Mouse (Mus musculus) cerebellum, adult 8-10 months (tissue): ENCODE data around the gene Cpsf6.

Experiments used
- DNase-seq: peaks from one replicate; pipeline ENCODE4 v3.0.0; 2022

Cpsf6 gene

DNA sequence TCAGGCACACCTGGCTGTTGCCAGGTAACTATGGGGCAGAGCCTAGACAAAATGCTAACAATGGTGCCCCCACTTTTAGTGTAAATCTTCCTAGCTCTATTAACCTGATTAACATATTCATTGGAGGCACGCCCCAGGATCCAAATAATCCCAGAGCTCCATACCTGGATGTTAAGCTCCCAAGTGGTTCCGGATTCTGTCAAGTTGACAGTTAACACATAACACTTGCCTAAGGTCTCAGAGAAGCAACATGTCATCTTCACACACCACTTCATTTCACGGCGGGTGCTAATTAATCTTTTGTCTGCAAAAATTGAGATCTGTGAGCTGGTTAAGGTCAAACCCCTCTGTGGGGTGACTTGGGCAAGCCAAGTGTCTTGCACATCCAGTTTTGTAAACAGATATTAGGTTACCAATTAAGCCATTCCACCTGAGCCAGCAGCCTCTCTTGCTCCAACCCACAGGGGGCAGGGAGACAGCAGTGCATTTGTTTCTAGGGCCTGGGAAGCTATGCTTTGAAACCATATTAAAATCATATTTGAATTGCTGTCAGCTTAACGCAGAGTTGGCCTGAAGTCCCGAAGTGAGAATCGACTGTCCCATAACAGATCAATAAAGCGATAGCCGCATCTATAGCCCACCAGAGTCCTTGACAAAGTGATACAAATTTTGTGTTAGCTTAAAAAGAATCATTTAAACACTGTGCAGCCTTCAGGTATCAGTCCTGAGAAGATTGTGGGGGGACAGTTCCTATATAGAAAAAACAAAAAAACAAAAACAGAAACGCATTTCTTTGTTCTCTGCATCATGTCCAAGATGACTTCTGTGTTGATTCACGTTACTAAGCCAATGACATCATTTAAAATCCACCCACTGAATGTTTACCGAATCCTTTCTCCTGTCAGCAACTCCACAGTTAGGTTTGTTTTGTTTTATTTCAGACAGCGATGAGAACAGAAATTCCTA, 34.0 kb upstream of the Cpsf6 start:
- DNase-seq: no peak

DNA sequence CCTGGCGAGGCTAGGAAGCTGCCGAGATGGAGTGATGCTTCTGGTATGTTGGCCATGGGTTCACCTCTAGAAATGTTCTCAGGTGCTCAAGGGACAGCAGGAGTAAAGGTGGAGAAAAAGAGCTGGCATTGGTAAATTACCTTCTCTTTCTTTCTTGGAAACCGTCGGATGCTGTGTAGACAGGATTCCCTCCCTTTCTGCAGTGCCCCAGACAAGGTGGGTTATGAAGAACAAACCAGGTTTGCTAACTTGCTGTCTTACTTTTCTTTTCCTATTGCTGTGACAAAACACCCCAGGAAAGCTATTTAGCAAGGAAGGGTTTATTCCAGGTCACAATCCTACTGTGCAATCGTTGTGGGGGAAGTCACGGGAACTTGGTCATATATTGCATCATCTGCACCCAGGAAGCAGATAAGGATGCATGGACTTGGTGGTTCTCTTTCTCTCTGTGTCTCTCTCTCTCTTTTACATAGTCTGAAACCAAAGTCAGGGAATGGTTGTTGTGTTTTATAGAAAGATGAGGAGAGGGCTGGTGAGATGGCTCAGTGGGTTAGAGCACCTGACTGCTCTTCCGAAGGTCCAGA, 32.8 kb upstream of the Cpsf6 start:
- no peak for DNase-seq

DNA sequence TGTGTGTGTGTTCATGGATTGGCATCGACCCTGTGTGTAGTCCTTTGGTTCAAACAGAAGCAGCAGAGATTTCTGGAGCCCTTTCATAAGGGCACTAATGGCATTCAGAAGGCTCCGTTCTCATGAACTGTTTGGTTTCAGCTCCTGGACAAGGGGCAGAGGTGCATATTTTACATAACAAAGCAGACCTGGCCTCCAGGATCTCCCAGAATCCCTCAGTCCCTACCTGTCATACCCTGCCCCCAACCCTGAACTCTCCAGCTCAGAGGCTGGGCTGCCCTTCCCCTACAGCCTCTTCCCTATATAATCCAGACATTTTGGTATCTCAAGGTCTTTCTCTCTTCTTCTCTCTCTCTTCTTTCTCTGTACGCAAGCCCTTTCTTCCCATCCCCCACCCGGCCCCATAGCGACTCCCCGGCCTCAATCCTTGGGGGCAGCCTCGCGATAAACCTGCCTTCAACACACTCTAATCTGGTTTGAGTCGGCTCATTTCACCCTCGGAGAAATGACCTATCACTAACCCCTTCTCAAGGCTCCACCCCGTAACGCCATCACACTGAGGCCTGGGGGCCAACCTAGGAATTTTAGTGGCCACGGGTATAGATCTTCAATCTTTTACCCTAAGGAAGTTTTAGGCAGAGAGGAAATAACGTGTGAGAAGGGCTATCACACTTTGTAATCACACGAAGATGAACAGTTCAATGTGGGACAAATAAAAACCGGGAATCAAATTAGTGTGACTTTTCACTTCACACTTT, 32.1 kb upstream of the Cpsf6 start:
- no peak for DNase-seq

DNA sequence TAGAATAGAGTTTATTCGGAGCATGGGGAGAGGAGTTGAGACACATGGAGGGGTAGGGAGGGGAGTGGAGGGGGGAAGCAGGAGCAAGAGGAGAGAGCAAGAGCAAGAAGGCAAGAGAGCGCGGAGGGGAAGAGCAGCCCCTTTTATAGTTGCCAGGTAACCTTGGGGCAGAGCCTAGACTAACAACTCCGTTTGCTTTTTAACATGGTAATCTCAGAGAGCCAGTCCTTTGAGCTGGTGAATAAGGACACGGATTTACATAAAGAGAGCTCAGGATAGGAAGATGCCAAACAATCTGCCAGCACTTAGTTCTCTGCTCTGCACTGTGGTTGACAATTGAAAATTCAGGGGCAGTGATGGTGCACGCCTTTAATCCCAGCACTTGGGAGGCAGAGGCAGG, 31.3 kb upstream of the Cpsf6 start:
- DNase-seq: no peak

DNA sequence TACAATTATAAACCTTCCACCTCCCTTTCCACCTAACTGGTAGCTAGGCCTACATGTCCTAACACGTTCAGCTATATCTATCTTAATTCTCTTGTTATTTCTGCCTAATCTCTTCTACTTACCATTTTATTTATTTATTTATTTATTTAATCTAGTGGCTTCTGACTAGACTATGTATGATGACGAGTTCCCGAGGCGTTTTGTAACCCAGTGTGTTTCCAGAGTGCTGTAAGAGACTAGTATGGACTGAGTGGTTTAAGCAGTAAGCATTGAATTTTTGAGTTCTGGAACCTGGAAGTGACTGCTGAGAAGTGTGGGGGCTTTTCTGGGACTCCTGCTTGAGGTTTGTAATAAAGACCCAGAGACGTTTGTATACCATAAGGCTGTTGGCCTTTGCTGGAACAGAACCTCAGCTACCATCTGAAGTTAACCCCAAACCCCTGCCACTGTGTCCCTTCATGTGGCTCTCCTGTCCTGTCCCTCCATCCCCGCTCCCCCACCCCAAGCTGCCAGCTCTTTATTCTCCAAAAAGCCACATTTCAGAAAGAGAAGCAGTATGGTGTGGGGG, 30.8 kb upstream of the Cpsf6 start:
- DNase-seq: no peak

DNA sequence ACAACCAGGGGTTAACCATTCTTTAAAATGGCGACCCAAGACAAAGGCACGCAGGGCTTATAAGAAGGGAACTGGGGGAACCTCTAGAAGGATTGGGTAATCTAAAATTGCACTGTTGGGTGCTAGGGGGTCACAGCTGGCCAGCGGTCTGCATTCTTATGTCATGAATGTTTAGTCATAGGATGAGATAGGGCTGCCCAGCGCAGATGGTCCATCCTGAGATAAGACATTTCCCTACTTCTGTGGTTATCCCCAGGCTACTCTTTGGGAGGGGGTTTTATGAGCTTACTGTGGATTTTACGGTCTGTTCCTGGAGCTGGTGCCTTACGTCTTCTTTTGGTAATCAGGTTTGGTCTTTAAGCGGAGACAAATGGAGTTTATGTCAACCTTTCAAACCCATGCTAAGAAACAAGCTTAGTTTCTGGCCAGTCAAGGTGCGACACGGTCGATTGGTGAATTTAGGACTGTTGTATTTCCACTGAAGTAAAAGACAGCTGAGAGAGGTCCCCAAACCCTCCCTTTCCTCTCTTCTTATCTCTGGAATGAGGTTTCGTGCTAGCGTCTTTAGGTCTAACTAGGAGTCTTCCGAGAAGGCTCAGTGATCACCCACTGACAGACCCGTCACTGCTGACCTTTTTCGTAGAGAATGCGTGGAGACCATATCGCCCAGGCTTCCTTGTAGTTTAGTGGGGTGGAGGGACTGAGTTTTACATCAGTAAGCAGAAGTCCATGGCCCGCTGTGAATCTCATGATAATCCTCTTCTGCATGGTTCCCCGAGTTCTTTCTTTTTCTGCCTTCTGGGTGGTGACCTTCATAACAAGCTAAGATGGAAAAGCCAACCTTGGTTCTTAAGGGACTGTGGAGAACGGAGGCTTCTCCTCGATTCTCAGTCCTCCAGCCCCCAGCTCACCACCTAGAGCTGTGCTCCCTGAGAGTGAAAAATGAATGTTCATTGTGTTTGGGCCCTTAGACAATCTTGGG, 29.8 kb upstream of the Cpsf6 start:
- DNase-seq: no peak

DNA sequence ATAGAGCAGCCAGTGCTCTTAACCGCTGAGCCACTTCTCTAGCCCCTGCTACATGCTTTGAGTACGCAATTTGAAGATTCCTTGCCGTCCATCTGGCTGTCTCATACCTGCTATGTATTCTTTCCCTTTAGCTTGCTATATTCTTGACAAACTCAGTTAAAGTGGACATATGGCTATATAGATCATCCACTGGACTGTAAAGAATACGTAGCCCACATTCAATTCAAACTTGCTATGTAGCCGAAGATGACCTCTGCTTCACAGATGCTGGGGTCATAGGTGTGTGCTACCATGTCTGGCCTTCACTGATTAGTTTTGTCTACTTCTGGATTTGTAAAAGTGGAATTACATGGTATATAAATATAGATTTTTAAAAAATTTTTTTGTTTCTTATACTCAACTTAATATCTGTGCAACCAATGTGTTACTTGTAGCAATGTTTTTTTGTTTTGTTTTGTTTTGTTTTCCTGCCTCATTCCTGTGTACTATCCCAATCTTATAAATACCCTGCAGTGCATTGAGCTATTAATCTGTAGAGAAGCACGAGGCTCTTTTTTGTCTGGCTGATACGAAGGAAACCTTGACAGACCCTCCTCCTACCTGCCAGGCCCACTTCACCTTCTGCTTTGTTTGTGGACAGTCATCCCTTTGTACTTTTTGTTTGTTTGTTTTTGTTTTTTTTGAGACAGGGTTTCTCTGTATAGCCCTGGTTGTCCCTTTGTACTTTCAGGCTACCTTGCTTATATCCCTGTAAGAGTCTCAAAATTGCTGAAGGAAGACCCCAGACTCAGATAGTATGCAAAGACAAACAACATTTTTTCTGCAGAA, 28.9 kb upstream of the Cpsf6 start:
- no peak for DNase-seq

DNA sequence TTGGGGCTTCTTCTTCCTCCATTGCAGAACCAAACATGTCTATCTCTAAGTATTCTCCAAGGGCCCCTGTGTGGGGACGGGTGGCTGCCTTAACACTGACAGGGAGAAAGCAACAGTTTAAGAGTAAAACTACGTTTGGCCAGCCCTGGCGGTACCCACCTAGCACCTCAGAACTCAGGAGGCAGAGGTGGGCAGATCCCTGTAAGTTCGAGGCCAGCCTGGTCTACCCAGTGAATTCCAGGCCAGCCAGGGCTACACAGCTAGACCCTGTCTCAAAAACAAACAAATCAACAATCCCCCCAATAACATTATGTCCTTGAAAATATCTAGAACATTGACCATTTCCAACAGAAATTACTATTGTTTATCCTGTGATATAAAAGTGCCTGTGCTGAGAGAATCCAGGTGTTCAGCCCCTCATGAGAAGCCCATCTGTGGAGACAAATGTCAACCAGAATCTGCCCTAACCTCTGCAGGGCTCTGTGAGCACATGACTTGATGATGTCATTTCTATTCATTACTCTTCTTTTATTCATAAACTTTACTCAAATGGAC, 28.0 kb upstream of the Cpsf6 start:
- no peak for DNase-seq

DNA sequence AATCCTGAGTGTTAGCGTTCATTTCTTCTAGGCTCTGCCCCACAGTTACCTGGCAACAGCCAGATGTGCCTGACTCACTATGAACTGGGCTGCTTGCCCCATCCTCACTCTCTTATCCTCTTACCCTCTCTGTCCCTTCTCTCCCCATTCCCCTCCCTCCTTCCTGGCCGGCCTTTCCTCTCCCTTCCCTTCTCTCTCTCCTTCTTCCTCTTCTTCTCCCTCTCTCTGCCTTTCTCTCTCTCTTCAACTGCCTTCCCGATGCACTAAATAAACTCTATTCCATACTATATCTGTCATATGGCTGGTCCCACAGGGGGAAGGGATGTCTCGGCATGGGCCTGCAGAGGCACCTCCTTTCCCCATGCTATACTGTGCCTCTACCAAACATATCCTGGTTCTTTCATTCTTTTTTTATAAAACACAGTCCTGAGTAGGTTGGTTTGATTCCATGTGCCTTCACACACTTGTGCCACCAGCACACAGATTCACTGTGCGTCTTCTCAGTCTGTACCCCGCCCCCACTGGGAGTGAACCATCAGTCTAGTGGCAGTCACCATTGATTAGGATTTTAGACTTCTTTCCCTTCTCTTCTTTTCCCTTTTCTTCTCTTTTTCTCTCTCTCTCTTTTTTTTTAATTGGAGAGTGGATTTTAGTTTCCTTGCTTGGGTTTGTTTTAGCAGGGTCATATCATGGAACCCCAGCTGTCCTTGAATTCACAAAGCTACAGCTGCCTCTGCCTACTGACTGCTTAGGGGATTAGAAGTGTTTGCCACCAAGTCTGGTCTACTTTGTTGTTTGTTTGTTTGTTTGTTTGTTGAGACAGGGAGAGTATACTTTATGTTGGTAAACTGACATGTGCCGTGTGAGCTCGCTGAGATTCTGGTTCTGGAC, 27.3 kb upstream of the Cpsf6 start:
- no peak for DNase-seq

DNA sequence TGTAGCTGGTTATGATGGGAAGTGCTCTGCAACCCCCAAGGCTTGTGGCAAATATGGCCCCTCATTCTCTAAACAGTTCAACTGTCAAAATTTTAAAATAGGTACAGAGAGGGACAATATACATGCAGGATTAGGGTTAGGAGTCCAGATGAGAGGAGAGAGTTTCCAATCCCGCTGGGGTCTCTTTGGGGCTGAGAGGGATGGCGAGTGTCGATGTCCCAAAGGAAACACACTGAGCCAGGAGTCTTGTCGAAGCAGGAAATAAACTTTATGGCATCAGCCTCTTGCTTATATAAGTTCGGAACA, 26.4 kb upstream of the Cpsf6 start:
- no peak for DNase-seq

DNA sequence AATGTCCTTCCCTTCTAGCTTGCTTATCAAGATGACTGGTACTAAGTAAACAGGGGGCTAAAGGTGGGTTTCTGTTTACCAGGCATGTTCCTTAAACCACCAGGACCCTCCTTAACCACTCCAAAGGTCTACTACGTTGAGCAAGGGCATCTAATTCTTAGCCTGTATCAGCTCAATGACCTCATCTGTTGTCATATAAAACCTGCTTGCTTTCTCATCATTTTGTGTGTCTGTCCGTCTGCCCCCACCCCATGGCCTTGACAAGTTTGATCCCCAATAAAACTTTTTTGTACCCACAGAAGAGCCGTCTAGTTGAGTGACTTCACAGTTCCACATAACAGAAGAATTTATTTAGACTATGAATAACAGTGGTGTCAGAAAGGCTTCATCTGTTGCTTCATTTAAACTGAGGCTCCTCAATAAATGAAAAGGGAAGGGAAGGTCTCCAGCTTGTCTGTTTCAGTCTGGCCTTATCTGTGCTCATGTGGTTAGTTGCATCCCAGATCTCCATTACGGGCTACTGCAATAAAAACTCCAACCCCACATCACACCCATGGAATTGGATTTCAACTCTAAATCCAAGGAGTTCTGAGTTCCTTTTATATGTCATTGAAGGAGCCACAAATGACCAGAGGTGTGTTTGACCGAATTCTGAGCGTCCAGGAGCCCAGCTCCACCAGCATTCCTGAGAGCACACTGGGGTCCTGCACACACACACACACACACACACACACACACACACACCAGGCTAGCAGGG, 25.9 kb upstream of the Cpsf6 start:
- no peak for DNase-seq

DNA sequence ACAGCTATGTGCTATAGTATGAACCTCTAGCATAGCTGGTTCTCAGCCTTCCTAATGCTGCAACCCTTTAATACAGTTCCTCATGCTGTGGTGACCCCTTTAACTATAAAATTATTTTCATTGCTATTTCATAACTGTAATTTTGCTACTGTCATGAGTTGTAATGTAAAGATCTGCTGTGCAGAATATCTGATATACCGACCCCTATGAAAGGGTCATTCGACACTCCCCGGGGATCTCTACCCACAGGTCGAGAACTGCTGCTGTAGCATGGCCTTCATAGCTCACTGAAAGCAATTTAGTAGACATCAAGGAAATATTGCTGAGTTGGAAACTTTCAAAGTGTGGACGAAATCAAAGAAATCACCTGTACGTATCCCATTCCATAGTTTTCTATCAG, 24.6 kb upstream of the Cpsf6 start:
- DNase-seq: no peak

DNA sequence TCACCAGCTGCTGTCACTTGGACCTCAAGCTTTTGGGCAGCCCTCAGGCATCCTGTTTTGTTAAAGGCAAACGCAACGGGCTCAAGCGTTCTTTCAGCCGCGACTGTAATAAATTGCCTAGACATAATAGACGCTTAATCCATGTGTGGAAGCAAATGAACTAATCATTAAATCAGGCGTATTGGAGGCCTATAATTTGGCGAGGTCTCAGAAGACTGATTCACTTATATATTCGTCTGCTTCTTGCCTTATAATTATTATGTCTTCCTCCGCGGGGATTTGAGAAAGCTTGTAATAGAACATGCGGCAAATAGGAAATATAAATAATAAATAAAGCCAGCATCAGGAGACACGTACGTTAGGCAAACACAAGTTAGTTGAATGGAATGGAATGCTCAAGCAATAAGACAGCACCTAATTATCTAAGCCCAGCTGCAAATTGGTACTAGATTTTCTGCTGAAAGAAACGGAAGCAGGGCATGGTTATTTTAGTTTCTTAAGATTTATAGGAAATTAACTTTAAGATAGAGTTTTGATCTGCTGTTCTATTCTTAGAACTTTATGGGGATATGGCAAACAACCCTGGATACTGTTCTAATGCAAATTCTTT, 23.6 kb upstream of the Cpsf6 start:
- DNase-seq: no peak

DNA sequence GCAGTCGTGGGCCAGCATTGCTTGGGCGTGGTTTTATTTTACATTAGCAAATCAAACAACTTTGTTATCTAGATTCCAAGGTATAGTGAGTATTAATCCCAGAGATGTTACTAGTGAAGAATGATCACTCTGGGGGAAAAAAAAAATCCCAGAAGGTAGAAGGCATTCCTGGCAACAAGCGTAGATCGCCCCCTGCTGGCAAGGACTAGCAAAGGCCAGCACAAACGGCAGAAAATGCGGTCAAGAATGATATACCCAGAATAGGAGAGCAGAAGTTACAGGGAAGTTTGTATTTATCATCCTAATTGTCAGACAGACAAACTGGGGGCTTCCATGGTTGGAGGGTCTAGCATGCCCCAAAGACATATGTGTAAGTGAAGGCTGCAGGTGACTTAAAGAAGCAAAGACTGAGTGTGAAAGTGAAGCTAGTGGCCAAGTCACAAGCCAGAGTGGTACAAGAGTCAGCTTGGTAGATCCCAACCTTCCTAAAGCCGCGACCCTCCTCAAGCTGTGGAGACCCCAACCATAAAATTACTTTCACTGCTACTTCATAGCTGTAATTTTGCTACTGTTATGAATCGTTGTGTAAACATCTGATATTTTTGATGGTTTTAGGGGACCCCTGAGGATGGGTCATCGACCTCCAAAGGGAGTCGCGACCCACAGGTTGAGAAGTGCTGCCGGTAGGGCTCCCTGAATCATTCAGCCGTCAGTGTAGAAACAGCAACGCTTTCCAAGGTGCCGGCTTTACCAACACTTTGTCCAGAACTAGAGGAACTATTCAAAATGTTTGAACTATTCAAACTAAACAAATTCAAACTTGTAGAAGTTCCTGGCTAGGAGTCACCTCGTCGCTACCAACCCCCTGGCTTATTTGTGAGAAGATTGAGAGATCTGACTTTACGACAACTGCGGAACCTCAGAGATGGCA, 22.9 kb upstream of the Cpsf6 start:
- DNase-seq: no peak

DNA sequence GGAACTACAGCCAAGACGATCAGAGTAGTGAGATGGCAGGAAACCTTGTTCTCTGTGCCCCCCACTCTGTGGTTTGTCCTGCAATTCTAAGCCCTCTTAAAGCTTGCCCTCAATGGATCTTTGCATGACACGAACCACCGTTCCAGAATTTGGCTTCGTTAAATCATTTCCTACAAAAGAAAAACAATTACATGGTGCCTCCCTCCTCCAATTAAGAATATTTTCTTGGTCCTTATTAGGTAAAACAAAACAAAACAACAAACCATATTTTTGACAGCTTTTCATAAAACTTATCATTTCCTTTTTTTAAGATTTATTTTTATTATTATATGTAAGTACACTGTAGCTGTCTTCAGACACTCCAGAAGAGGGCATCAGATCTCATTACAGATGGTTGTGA, 21.5 kb upstream of the Cpsf6 start:
- no peak for DNase-seq

DNA sequence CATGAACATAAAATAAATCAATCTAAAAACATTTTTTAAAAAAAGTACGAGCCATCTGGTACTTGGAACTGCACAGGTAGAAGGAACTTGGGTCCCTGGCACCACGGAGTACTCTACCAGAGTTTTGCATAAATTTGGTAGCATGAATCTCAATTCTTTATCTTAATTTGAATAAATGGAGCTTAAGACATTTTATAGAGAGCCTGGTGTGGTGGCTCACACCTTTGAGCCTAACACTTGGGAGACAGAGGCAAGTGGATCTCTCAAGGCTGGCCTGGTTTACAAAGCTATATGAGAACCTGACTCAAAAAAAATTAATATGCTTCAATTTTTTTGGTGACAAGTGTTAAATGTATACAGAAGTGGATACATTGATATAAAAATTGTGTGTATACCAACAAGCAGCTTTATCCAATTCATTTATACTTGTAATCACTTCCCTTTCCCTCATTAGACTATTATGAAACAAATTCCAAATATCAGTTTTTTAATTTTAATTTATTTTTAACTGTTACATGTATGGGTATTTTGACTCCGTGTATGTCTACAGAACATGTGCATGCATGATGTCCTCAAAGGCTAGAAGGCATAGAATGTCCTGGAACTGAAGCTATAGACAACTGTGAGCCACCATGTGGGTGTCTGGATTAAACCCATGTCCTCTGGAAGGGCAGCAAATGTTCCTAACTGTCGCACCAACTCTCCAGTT, 20.6 kb upstream of the Cpsf6 start:
- no peak for DNase-seq

DNA sequence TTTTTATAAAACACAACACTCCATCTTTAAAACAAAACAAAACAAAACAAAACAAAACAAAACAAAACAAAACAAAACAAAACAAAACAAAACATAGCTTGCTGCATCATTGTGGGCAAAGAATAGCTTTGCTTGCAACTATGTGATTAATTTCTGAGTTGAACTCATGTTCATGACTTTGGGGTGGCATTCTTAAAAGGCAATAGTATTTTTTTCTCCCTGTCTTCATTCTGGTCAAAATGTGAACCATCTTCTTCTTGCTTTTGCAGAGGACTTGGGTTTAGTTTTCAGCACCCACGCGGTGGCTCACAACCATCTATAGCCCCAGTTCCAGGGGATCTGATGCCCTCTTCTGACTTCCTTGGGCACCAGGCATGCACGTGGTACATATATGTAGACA, 20.0 kb upstream of the Cpsf6 start:
- DNase-seq: no peak
